8 mouse cellular contexts compared by ENCODE assay signal in the genomic region with DNA sequence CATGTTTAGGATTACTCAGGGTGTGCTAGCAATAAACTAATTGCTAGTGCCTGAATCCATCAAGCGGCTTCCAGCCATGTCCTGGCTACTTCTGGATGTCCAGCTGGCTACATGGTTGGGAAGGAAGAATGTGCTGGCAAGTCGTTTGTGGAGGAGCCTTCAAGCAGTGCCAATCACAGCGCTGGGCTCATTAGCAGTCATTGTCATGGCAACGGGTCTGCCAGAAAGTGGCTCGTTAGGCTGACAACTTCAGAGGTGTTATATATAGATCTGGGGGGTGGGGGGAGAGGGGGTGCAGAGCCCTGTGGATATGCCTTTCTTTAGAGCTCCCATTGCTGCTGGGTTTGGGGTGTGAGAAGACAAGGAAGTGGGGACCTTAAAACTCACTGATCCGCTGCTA.
DNase-seq lines count a peak whose midpoint lies in the region; ATAC-seq and TF ChIP-seq lines count a peak whose summit lies in the region.
"Had no signal": no experiment of that assay in that cellular context is flagged by ENCODE, and none has a peak within 500 bp of the region (broad histone marks: within the 10 kb centered on the region; RNA-seq: fewer than 3 reads in every experiment).

No protein-coding gene starts in this region.

- no peaks in the 10 kb centered on the region for H3K79me2 ChIP-seq in heart, adult 2 months (replicated peaks; ENCODE audit: control insufficient read depth, insufficient read depth, low read length)

- H3K36me3 ChIP-seq in forebrain, embryonic 13.5 days (ENCODE audit: poor library complexity, severe bottlenecking): no peaks in the 10 kb centered on the region
- no peaks in the 10 kb centered on the region for H3K36me3 ChIP-seq in heart, adult 2 months (ENCODE audit: control insufficient read depth, insufficient read depth, low read length)
- H3K36me3 ChIP-seq: kidney, embryonic 15.5 days had no signal

- no peak for TF ChIP-seq POLR2A in olfactory bulb, adult 2 months (IDR thresholded peaks at IDR 0.05; ENCODE audit: insufficient read depth, low read depth, low read length)
- TF ChIP-seq POLR2A in heart, adult 2 months (IDR thresholded peaks at IDR 0.05; ENCODE audit: insufficient read depth, low read depth, low read length): no peak

- H3K27me3 ChIP-seq in forebrain, embryonic 13.5 days: peaks cover 23% of the 10 kb centered on the region; the same call in 1 of the 2 replicates
- H3K27me3 ChIP-seq in heart, adult 2 months (ENCODE audit: control insufficient read depth, insufficient read depth, low read length): no peaks in the 10 kb centered on the region
- H3K27me3 ChIP-seq: kidney, embryonic 15.5 days had no signal

- H3K4me3 ChIP-seq in forebrain, embryonic 13.5 days: peak overlapping the region; percentile 18; the same call in 1 of the 2 replicates
- peak overlapping the region; percentile 42 for H3K4me3 ChIP-seq in olfactory bulb, adult 2 months (ENCODE audit: insufficient read depth, low read depth, low read length)
- H3K4me3 ChIP-seq in heart, adult 2 months: no peak overlapping the region
- H3K4me3 ChIP-seq: kidney, embryonic 15.5 days had no signal

- peak; percentile 65 for DNase-seq in cerebellum, adult 9-11 months
- DNase-seq in layer of hippocampus, adult 9-11 months: peak; percentile 92
- DNase-seq in heart, adult 2 months: no peak
- no peak for DNase-seq in yolk sac, embryonic 10.5 days (ENCODE audit: low spot score)

- 26% methylated on average over 6 of the region's 6 CpGs for WGBS in forebrain, embryonic 13.5 days
- 26% methylated on average over 6 of the region's 6 CpGs for WGBS in olfactory bulb, adult 2 months
- 56% methylated on average over 6 of the region's 6 CpGs for WGBS in heart, adult 2 months

- H3K9me3 ChIP-seq in forebrain, embryonic 13.5 days (replicated peaks): no peaks in the 10 kb centered on the region; the same call in 1 of the 2 replicates
- H3K9me3 ChIP-seq: kidney, embryonic 15.5 days had no signal

- peak overlapping the region; percentile 60 for H3K27ac ChIP-seq in forebrain, embryonic 13.5 days
- H3K27ac ChIP-seq in olfactory bulb, adult 2 months (ENCODE audit: insufficient read depth, low read depth, low read length): peak overlapping the region; percentile 72
- H3K27ac ChIP-seq in heart, adult 2 months: no peak overlapping the region
- H3K27ac ChIP-seq: kidney, embryonic 15.5 days had no signal

- intact Hi-C loops in heart, adult 2 months (cut with DNase I): no loop called here

- H3K9ac ChIP-seq in forebrain, embryonic 13.5 days: 0 out of 2 replicates have a peak overlapping the region, but pooled peaks have one; percentile 4
- H3K9ac ChIP-seq in heart, adult 2 months (ENCODE audit: low read depth, low read length): no peak overlapping the region
- H3K9ac ChIP-seq: kidney, embryonic 15.5 days had no signal

- H3K4me1 ChIP-seq in forebrain, embryonic 13.5 days: peaks cover 45% of the 10 kb centered on the region
- H3K4me1 ChIP-seq in olfactory bulb, adult 2 months (ENCODE audit: control insufficient read depth, insufficient read depth, low read length): peaks cover 21% of the 10 kb centered on the region
- peaks cover 2% of the 10 kb centered on the region for H3K4me1 ChIP-seq in heart, adult 2 months (ENCODE audit: control insufficient read depth, insufficient read depth, low read length)

- peak; percentile 93 for ATAC-seq in forebrain, embryonic 13.5 days
- no peak for ATAC-seq in inflammation-experienced regulatory T-cells, adult 6 months

- no peak for TF ChIP-seq EP300 in heart, adult 2 months (IDR thresholded peaks at IDR 0.05; ENCODE audit: insufficient read depth, low read depth, low read length)

- H3K4me2 ChIP-seq in forebrain, embryonic 13.5 days: peak overlapping the region; percentile 37
- H3K4me2 ChIP-seq: kidney, embryonic 15.5 days had no signal

- no peak for TF ChIP-seq CTCF in olfactory bulb, adult 2 months (IDR thresholded peaks at IDR 0.05; ENCODE audit: insufficient read depth, low read depth, low read length)
- no peak for TF ChIP-seq CTCF in heart, adult 2 months (IDR thresholded peaks at IDR 0.05)

Comparison
In these comparisons a context has a peak if more than half of its experiments do, and no peak if none do; other contexts are left out.
1. DNase-seq: peak in cerebellum, adult 9-11 months (single experiment) and layer of hippocampus, adult 9-11 months (single experiment); none in heart, adult 2 months (0 of 2) and yolk sac, embryonic 10.5 days (single experiment).